Mouse (Mus musculus) bone marrow macrophage, adult 2 months (primary cell): ENCODE results near the gene Ttc1.

Experiments
- CTCF ChIP-seq: IDR thresholded peaks from 2 replicates; pipeline ENCODE4 v1.5.1; 2012; ENCODE audit warnings: low read depth, mild to moderate bottlenecking, low read length, moderate library complexity
- POLR2A ChIP-seq: IDR thresholded peaks from 2 replicates; pipeline ENCODE4 v1.6.1; 2012; ENCODE audit warnings: mild to moderate bottlenecking, low read depth, low read length, borderline replicate concordance

DNA sequence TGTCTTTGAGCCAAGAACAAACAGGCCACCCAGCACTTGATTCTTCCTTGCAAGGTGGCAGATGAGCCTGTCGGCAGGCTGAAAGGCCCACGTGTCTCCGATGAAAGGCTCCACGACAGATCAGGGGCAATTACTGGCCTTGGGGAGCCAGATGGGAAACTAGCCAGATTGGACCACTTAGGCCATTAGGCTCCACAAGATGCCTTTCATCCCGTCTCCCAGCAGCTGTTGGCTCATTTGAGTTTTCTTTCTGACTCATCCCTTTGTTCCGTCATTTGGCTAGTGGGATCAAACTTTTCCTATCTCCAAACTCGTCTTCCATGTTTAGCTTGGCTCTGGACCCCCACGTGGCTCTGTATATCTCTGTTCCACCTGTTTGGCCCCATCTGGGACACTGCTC is 48.2 kb upstream of the Ttc1 start:
- TF ChIP-seq CTCF = no peak
- TF ChIP-seq POLR2A = no peak
